Mouse (Mus musculus) brain, embryonic 14.5 days (tissue): ENCODE measurements around the gene Olfr1336. TPM values are rescaled to one million over a fixed set of nuclear protein-coding genes. Genes with fewer than 3 reads are reported as not detected.

ENCODE experiments used
- DNase-seq: peaks from one replicate; pipeline ENCODE4 v3.0.0-alpha.2; 2011; ENCODE audit warnings: low read depth
- CTCF ChIP-seq: fragments of 200-500 bp; IDR thresholded peaks from 2 replicates; pipeline ENCODE4 v1.5.1; 2012; ENCODE audit warnings: inconsistent platforms, mild to moderate bottlenecking, moderate library complexity, borderline replicate concordance; ENCODE audit not compliant: insufficient read depth, insufficient read length; ENCODE audit errors: extremely low read depth
- POLR2A ChIP-seq: fragments of 200-500 bp; IDR thresholded peaks from 2 replicates; pipeline ENCODE4 v1.6.1; 2012; ENCODE audit warnings: mild to moderate bottlenecking, inconsistent platforms, borderline replicate concordance; ENCODE audit not compliant: poor library complexity, insufficient read depth, insufficient read length, severe bottlenecking; ENCODE audit errors: extremely low read depth
- polyA plus RNA-seq: library from polyadenylated mRNA; depleted of rRNA; stranded (reverse); fragments of >200 nt; gene quantifications from 2 replicates; pipeline ENCODE4 v1.2.3, GENCODE M21; 2012; rRNA removed

The Olfr1336 gene
- polyA plus RNA-seq, 1 experiment = not detected

- no peak for TF ChIP-seq CTCF
- TF ChIP-seq POLR2A = no peak
- no peak for DNase-seq
Measured at GRCm38 (mm10) chr7:6486841-6487240, 30.9 kb downstream of the Olfr1336 start, which contains the start of gene Olfr5. TSS of gene Olfr5 (minus strand) at chr7:6486941.

GRCm38 (mm10) chr7:6499655-6500054 lies 43.7 kb downstream of the Olfr1336 start, which contains the start of gene Olfr1347:
TSS of gene Olfr1347 (minus strand) at chr7:6499755.
- no peak for DNase-seq
- TF ChIP-seq POLR2A (no peak), CTCF (no peak)

- TF ChIP-seq POLR2A = no peak
- TF ChIP-seq CTCF = no peak
Measured at GRCm38 (mm10) chr7:6508648-6509047, 52.7 kb downstream of the Olfr1336 start, which contains the start of gene Olfr1348. TSS of gene Olfr1348 (minus strand) at chr7:6508748.

More at GRCm38 (mm10) chr7:6508648-6509047, 52.7 kb downstream of the Olfr1336 start, which contains the start of gene Olfr1348:
- no peak for DNase-seq

Other genes starting within 250 kb of the Olfr1336 start
- not detected in 2 replicates for gene Zscan5b, start 233.9 kb upstream of the Olfr1336 start, polyA plus RNA-seq
- 0.11 TPM in 1 of 2 replicates, not detected in the other for gene Epp13, start 203.5 kb upstream of the Olfr1336 start, polyA plus RNA-seq
- 5.9 and 7.6 TPM in 2 replicates for gene Zfp667, start 169.6 kb upstream of the Olfr1336 start, polyA plus RNA-seq
- 9.5 and 9.9 TPM in 2 replicates for gene Zfp583, start 124.9 kb upstream of the Olfr1336 start, polyA plus RNA-seq
- 2.5 and 4.2 TPM in 2 replicates for gene Gm3854, start 112.4 kb upstream of the Olfr1336 start, polyA plus RNA-seq
- gene Zfp78, start 92.9 kb upstream of the Olfr1336 start, polyA plus RNA-seq = 2.4 and 3.0 TPM in 2 replicates
- gene Zfp28, start 72.9 kb upstream of the Olfr1336 start, polyA plus RNA-seq = 14.5 and 17.9 TPM in 2 replicates
- gene Smim17, start 57.5 kb upstream of the Olfr1336 start, polyA plus RNA-seq = 4.5 and 7.5 TPM in 2 replicates
- 0.37 and 0.44 TPM in 2 replicates for gene Gm20715, start 45.9 kb upstream of the Olfr1336 start, polyA plus RNA-seq
- gene Olfr1344, start 17.5 kb upstream of the Olfr1336 start, polyA plus RNA-seq = 0.63 and 0.98 TPM in 2 replicates
- not detected in 2 replicates for gene Olfr1346, start 10.9 kb downstream of the Olfr1336 start, polyA plus RNA-seq
- not detected in 2 replicates for gene Olfr5, start 30.8 kb downstream of the Olfr1336 start, polyA plus RNA-seq
- gene Olfr1347, start 43.6 kb downstream of the Olfr1336 start, polyA plus RNA-seq = not detected in 2 replicates
- not detected in 2 replicates for gene Olfr1348, start 52.6 kb downstream of the Olfr1336 start, polyA plus RNA-seq
- 0.04 and 0.07 TPM in 2 replicates for gene Olfr1349, start 66.8 kb downstream of the Olfr1336 start, polyA plus RNA-seq
- gene Olfr1350, start 108.7 kb downstream of the Olfr1336 start, polyA plus RNA-seq = not detected in 2 replicates
- gene Zim1, start 240.3 kb downstream of the Olfr1336 start, polyA plus RNA-seq = 13.2 and 18.1 TPM in 2 replicates